Comparison of ENCODE assay signal across 8 mouse cellular contexts in the genomic region with DNA sequence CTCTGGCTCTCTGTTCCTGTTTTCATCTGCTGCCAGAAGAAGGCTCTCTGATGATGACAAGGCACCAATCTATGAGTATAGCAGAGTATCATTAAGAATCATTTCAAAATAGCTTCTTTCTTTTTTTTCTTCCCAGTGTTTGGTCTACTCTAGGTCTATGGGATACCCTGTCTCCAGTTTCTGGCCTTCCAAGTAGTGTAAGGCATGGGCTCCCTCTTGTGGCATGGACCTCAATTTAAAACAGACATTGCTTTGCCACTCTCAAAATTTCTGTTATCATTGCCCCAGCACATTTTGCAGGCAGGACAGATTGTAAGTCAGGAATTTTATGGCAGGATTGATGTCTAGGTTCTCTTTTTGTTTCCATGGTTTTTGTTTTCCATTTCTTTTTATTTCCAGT.
DNase-seq lines count a peak whose midpoint lies in the region.

No protein-coding gene starts in this region.

- DNase-seq in adrenal gland, adult 2 months, result peak; percentile 7
- DNase-seq in adrenal gland, postnatal 25 days, result no peak
- peak; percentile 0 for DNase-seq in lung, postnatal 25 days (ENCODE audit: low spot score)
- DNase-seq in lung, postnatal 14 days, result no peak
- peak; percentile 4 for DNase-seq in embryo, embryonic 9.5 days (ENCODE audit: extremely low spot score)
- DNase-seq in layer of hippocampus, adult 9-10 months (ENCODE audit: low spot score), result peak; percentile 12
- peak; percentile 0 to 3 for DNase-seq in right cerebral cortex, postnatal 36 days (ENCODE audit: low spot score in 2 of 2)
- no peak for DNase-seq in spleen, adult 18-20 months

Comparison
In these comparisons a context has a peak if more than half of its experiments do, and no peak if none do; other contexts are left out.
1. DNase-seq: peak in adrenal gland, adult 2 months (single experiment), lung, postnatal 25 days (single experiment), embryo, embryonic 9.5 days (single experiment), layer of hippocampus, adult 9-10 months (single experiment) and right cerebral cortex, postnatal 36 days (2 of 2); none in adrenal gland, postnatal 25 days (single experiment), lung, postnatal 14 days (single experiment) and spleen, adult 18-20 months (0 of 2).